Mouse (Mus musculus): ENCODE results near the gene Myo1e. TPM values are rescaled to one million over a fixed set of nuclear protein-coding genes. Genes with fewer than 3 reads are reported as not detected.

Gene Myo1e
- polyA plus RNA-seq, 1 experiment from 2014 or later, result 23.2 TPM

DNA sequence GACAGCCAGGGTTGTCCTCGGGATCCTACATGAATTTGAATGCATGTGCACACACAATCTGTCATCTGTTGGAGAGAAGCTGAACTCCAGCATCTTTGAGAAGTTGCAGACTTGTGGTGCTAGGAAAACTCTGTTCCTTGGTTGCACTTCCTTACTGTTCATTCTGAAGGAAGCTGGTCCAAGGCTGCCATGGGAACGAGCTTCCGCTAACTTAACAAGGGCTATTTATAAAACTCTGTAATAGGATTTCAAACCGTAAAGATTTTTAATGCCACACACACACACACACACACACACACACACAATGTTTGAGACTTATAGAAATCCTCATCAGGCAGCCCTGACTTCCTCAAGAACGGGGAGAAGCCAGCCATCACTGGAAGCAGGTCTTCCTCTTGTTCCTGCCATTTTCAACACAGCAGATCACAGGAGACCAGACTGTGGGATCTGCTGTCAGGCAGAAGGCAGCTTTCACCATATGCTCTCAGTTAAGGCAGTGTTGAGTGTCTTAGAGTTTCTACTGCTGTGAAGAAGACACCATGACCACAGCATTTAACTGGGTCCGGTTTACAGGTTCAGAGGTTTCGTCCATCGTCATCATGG is 194.9 kb downstream of the Myo1e start:
- H3K36me3 ChIP-seq, result peaks cover 33% of the 10 kb centered on the region
- H3K9ac ChIP-seq, result no peak overlapping the region
- no peak for ATAC-seq (ENCODE audit: insufficient number of reproducible peaks, insufficient read depth, low FRiP score, low TSS enrichment, low read depth)
- H3K4me1 ChIP-seq, result no peaks in the 10 kb centered on the region
- H3K4me3 ChIP-seq, result no peak overlapping the region
- H3K27me3 ChIP-seq, result no peaks in the 10 kb centered on the region
- no peaks in the 10 kb centered on the region for H3K9me3 ChIP-seq
- H3K4me2 ChIP-seq, result no peak overlapping the region
- no peak overlapping the region for H3K27ac ChIP-seq
- 93% methylated on average over 8 of the region's 8 CpGs for WGBS

DNA sequence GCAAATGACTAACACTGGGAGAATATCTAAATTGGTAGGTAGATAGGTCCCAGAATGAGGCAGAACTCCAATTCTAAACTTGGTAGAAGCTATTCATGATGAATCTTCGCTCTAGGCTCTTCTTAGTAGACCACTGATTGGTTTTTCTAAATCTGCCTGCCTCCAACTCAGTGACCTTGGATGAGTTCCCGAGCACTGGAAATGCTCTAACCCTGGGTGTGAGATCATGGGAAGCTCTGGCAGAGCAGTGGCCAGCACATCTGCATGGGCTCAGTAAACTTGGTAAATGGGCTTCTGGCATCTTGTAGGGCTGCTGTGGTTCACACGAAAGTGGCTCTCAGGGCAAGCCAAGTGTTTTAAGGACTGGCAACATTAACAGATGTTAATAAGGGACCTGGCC is 199.4 kb downstream of the Myo1e start:
- Histone ChIP-seq H3K36me3 (peaks cover 56% of the 10 kb centered on the region), H3K9me3 (no peaks in the 10 kb centered on the region), H3K27ac (no peak overlapping the region), H3K4me1 (no peaks in the 10 kb centered on the region), H3K9ac (no peak overlapping the region), H3K27me3 (no peaks in the 10 kb centered on the region), H3K4me2 (no peak overlapping the region), H3K4me3 (no peak overlapping the region)
- 89% methylated on average over 3 of the region's 3 CpGs for whole genome bisulfite sequencing
- ATAC-seq (ENCODE audit: insufficient number of reproducible peaks, insufficient read depth, low FRiP score, low TSS enrichment, low read depth), result no peak

DNA sequence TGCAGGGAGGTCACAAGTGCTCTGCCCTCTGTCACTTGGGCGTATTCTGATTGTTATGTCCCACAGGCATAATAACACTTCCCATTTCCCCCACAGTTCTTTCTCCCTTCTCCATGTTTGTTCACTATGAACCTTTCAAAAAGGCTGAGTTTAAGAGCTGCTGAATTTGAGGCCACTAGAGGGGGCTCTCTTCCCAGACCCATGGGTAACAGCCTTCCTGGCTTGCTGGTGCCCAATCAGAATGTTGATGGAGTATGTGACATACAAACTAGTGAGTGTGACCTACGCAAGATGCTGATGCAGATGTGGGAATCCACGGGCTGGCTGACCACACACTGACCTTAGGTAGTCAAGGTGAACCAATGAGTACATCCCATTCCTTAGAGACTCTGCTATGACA is 201.6 kb downstream of the Myo1e start:
- Histone ChIP-seq H3K4me2 (no peak overlapping the region), H3K4me3 (no peak overlapping the region), H3K4me1 (no peaks in the 10 kb centered on the region), H3K36me3 (peaks cover 78% of the 10 kb centered on the region), H3K27me3 (no peaks in the 10 kb centered on the region), H3K9ac (no peak overlapping the region), H3K27ac (no peak overlapping the region), H3K9me3 (no peaks in the 10 kb centered on the region)
- WGBS, result 94% methylated on average over 3 of the region's 3 CpGs
- ATAC-seq (ENCODE audit: insufficient number of reproducible peaks, insufficient read depth, low FRiP score, low TSS enrichment, low read depth), result no peak

DNA sequence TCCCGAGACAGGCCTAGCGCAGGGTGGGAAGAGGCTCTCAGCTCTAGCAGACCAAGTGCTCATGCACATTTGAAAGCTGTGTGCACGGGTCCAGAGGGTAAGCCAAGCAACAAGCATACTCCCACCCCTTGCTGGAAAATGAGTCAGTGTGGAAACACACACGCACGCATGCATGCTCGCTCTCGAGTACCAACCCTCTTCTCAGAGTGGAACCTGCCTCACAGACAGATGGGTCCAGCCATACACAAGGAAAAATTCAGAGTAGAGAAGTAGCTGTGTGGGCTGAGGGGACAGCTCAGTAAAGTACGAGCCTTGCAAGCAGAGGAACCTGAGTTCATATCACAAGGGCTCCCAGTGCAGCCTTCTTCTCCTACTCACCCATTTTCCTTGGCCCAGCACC is 202.6 kb downstream of the Myo1e start:
- Histone ChIP-seq H3K4me3 (no peak overlapping the region), H3K27me3 (no peaks in the 10 kb centered on the region), H3K9me3 (no peaks in the 10 kb centered on the region), H3K27ac (no peak overlapping the region), H3K4me1 (no peaks in the 10 kb centered on the region), H3K36me3 (peaks cover 86% of the 10 kb centered on the region), H3K9ac (no peak overlapping the region), H3K4me2 (no peak overlapping the region)
- ATAC-seq (ENCODE audit: insufficient number of reproducible peaks, insufficient read depth, low FRiP score, low TSS enrichment, low read depth), result no peak
- WGBS, result 97% methylated on average over 8 of the region's 8 CpGs

DNA sequence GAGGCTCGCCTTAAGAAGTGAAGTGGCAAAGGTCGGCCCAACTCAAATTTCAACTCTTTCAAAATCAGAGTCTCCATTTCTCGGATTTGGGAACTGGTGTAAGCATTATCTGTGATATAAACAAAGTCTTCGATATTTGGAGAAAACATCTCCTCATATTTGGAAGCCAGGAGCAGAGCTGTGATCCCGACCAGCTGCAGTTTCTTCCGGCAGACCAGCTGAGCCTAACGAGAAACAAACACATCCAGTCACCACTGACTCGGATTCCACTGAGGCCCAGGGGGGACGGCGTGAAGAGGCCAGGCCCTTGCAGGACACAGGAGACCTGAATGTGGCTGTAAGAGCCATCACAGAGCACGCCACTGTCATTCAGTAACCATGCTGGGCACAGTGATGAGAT is 203.5 kb downstream of the Myo1e start:
- H3K4me2 ChIP-seq, result no peak overlapping the region
- H3K9me3 ChIP-seq, result no peaks in the 10 kb centered on the region
- H3K27me3 ChIP-seq, result no peaks in the 10 kb centered on the region
- H3K36me3 ChIP-seq, result peaks cover 95% of the 10 kb centered on the region
- H3K4me1 ChIP-seq, result no peaks in the 10 kb centered on the region
- H3K9ac ChIP-seq, result no peak overlapping the region
- WGBS, result 48% methylated on average over 11 of the region's 11 CpGs
- H3K4me3 ChIP-seq, result no peak overlapping the region
- ATAC-seq (ENCODE audit: insufficient number of reproducible peaks, insufficient read depth, low FRiP score, low TSS enrichment, low read depth), result no peak
- no peak overlapping the region for H3K27ac ChIP-seq

DNA sequence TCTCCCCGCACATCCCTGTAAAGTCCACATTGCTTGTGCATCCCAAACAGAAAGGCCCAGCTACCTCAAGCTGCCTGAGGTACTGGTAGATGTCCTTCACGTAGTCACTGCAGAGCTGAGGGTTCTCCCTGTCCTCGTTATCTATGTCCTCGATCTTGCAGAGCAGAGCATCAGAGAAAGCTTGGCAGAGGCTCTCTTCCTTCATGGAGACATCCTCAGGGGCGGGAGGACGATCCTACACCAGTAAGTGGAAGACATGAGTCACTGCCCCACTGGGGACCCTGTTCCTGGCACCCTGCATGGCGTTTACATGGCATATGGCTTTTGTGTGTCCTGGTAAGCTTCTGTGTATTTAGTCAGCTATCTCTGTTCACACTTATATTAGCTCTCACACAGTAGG is 205.9 kb downstream of the Myo1e start:
- no peak for ATAC-seq (ENCODE audit: insufficient number of reproducible peaks, insufficient read depth, low FRiP score, low TSS enrichment, low read depth)
- H3K27me3 ChIP-seq, result no peaks in the 10 kb centered on the region
- H3K9me3 ChIP-seq, result no peaks in the 10 kb centered on the region
- H3K4me3 ChIP-seq, result no peak overlapping the region
- no peak overlapping the region for H3K9ac ChIP-seq
- H3K36me3 ChIP-seq, result peaks cover 96% of the 10 kb centered on the region
- H3K4me1 ChIP-seq, result no peaks in the 10 kb centered on the region
- 92% methylated on average over 7 of the region's 7 CpGs for WGBS
- no peak overlapping the region for H3K4me2 ChIP-seq
- no peak overlapping the region for H3K27ac ChIP-seq

DNA sequence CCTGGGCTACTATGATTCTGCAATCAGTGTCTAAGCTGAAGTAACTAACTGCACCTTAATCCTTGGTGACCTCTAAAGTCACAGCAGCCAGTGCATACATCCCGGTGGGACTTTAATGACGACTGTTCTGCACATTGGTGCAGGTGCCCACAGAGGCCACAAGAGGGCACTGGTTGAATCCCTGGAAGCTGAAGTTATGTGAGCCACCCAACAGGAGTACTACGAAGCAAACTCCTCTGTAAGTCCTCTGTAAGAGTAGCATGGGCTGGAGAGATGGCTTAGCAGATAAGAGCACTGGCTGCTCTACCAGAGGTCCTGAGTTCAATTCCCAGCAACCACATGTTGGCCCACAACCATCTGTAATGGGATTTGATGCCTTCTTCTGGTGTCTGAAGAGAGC is 209.3 kb downstream of the Myo1e start:
- no peak for ATAC-seq (ENCODE audit: insufficient number of reproducible peaks, insufficient read depth, low FRiP score, low TSS enrichment, low read depth)
- Histone ChIP-seq H3K4me2 (no peak overlapping the region), H3K4me3 (no peak overlapping the region), H3K27ac (no peak overlapping the region), H3K36me3 (peaks cover 71% of the 10 kb centered on the region), H3K27me3 (no peaks in the 10 kb centered on the region), H3K9ac (no peak overlapping the region), H3K9me3 (no peaks in the 10 kb centered on the region), H3K4me1 (peaks cover 10% of the 10 kb centered on the region; the same call in 1 of the 2 replicates)
- 80% methylated on average over 3 of the region's 3 CpGs for WGBS

DNA sequence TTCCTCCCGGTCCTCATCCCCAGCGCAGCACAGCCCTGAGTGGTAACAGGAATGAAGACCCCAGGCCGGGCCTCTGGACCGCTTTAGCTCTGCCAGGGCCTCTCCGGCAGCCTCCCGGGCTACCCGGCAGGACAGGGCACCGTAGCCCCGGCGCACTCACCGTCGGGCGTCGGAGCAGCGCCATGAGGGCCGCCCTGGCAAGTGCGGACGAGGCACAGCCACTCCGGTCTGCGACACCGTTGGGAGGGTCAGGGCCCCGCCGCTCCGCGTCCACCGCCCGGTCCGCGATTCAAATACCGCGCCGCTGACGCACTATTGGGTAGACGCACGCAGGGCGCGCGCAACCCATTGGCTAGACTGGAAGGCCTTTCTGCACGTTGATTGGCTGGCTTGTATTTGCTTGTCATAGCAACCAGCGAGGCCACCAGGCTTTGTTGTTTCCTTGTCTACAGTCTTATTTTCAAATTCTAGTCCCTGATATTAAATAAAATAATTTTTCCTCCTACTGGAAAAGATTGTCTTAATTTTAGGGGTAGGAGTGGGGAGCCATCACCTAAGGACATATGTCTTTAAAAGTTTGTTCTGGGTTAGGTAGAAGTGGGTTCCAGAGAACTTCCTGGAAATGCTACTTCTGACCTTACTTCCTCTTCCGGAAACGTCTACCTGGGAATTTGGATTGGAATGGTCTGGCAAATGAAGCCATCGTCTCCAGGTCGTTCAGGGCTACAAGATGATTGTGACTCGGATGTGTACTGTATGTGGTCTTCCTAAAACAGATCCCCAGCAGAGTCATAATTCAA is 214.3 kb downstream of the Myo1e start, which contains the start of gene Ccnb2:
Gene Ccnb2, minus strand, starts transcription at position 291 of the 800 bp plus-strand sequence.
- Histone ChIP-seq H3K4me1 (peaks cover 10% of the 10 kb centered on the region; the same call in 1 of the 2 replicates), H3K27ac (peak within 1 kb of the TSS; percentile 55; the same call in 1 of the 2 replicates), H3K9ac (peak within 1 kb of the TSS; percentile 82), H3K9me3 (no peaks in the 10 kb centered on the region), H3K4me3 (peak within 1 kb of the TSS; percentile 76), H3K4me2 (peak within 1 kb of the TSS; percentile 95), H3K36me3 (peaks cover 42% of the 10 kb centered on the region), H3K27me3 (no peaks in the 10 kb centered on the region)
- ATAC-seq (ENCODE audit: insufficient number of reproducible peaks, insufficient read depth, low FRiP score, low TSS enrichment, low read depth), result peak; percentile 89; the same call in 1 of the 2 replicates
- 2% methylated on average over 45 of the region's 45 CpGs for WGBS

DNA sequence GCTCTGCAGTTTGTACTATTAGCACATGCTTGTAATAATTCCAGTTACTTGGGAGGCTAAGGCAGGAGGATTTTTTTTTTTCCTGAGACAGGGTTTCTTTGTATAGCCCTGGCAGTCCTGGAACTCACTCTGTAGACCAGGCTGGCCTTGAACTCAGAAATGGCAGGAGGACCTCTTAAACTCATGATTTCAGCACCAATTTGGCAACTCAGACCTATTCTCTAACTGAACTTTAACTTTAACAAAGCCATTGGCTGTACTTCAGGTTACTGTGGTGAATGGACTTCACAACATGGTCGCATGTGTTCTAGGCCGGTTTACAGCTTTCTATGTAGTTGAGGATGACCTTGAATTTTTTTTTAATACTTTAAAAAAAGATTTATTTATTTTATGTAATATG is 215.5 kb downstream of the Myo1e start:
- no peaks in the 10 kb centered on the region for H3K27me3 ChIP-seq
- no peak overlapping the region for H3K4me3 ChIP-seq
- peaks cover 10% of the 10 kb centered on the region; the same call in 1 of the 2 replicates for H3K4me1 ChIP-seq
- no peak overlapping the region for H3K4me2 ChIP-seq
- peaks cover 41% of the 10 kb centered on the region for H3K36me3 ChIP-seq
- no peak for ATAC-seq (ENCODE audit: insufficient number of reproducible peaks, insufficient read depth, low FRiP score, low TSS enrichment, low read depth)
- 96% methylated on average over 2 of the region's 2 CpGs for WGBS
- H3K9me3 ChIP-seq, result no peaks in the 10 kb centered on the region
- H3K27ac ChIP-seq, result no peak overlapping the region
- H3K9ac ChIP-seq, result no peak overlapping the region

DNA sequence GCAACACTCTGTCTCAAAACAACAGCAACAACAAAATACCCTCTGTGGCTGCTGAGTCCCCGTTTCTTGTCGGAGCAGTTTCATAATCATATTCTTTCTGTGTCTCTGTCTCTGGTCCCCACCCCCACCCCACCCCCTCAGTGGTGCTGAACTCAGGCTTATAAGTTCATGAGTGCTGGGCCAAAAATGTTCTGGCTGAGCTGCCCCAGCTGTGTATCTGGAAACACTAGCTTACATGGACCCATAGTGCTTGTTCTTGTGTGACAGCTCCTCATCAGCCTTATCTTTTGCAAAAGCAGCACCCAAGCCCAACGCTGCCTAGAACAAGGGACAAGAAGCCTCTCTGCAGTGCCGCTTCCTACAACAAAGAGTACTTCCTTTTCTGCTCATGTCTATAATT is 232.8 kb downstream of the Myo1e start:
- no peaks in the 10 kb centered on the region for H3K27me3 ChIP-seq
- H3K4me1 ChIP-seq, result no peaks in the 10 kb centered on the region
- no peaks in the 10 kb centered on the region for H3K9me3 ChIP-seq
- peaks cover 75% of the 10 kb centered on the region for H3K36me3 ChIP-seq
- no peak overlapping the region for H3K9ac ChIP-seq
- H3K4me2 ChIP-seq, result no peak overlapping the region
- ATAC-seq (ENCODE audit: insufficient number of reproducible peaks, insufficient read depth, low FRiP score, low TSS enrichment, low read depth), result no peak
- H3K4me3 ChIP-seq, result no peak overlapping the region
- 93% methylated on average over 4 of the region's 4 CpGs for WGBS
- no peak overlapping the region for H3K27ac ChIP-seq

DNA sequence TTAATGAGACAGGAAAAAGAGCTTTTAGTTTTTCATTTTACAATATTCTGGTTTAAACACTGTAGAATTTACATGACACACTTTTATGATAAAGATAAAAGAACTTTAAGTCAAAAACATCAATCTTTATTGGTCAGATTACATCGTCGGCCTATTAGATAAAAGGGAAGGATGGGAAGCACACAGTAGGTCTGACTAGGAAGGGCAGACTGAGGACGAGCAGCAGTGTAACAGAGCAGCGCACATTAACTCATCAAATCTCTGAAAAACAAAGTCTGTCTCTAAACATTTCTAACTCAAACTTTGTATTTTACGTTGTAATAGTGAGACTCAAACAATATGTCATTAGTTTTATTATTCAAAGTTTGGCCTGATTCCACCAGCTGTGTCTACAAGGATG is 241.9 kb downstream of the Myo1e start:
- H3K9ac ChIP-seq, result no peak overlapping the region
- H3K27me3 ChIP-seq, result no peaks in the 10 kb centered on the region
- ATAC-seq (ENCODE audit: insufficient number of reproducible peaks, insufficient read depth, low FRiP score, low TSS enrichment, low read depth), result no peak
- no peak overlapping the region for H3K27ac ChIP-seq
- 94% methylated on average over 5 of the region's 5 CpGs for WGBS
- H3K36me3 ChIP-seq, result peaks cover 49% of the 10 kb centered on the region
- H3K4me1 ChIP-seq, result no peaks in the 10 kb centered on the region
- H3K9me3 ChIP-seq, result no peaks in the 10 kb centered on the region
- no peak overlapping the region for H3K4me2 ChIP-seq
- no peak overlapping the region for H3K4me3 ChIP-seq
